Mouse (Mus musculus): ENCODE measurements around the gene Fndc3c1.

DNA sequence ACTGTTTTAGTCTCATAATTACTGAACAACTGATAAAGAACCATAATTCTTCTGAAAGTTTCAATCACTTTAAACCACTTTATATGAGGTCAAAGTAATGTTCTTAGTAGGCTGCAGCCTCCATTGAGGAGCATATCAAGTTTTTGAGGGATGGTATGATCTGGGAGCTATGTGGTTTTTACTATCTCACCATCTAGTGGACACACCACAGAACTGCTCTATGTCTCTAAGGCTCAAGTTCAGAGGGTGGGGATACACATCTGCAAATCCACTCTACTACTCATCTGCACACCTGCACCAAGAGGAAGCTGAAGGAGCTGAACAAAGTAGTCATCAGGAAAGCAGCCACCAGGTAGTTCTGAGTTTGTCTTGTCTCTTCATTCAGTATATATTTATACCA, 104.6 kb downstream of the Fndc3c1 start:
- TF ChIP-seq CTCF (IDR thresholded peaks at IDR 0.05; ENCODE audit: extremely low read depth, insufficient read length, insufficient replicate concordance, low read depth, low read length) (no peak), POLR2A (IDR thresholded peaks at IDR 0.05; ENCODE audit: low read depth, low read length) (no peak)

All from small intestine, adult 2 months (tissue).